Mouse (Mus musculus) embryonic facial prominence, embryonic 13.5 days (tissue): ENCODE data around the gene Pnma1. TPM values are rescaled to one million over a fixed set of nuclear protein-coding genes. Genes with fewer than 3 reads are reported as not detected.

ENCODE experiments used
- ATAC-seq: fragments of 200-750 bp; cut with Nextera tagmentation; 2 replicates; pipeline ENCODE4 v1.8.0; 2017; ENCODE audit warnings: low read depth; ENCODE audit not compliant: insufficient number of reproducible peaks, insufficient read depth, low FRiP score, low TSS enrichment
- H3K27ac ChIP-seq: fragments of 300-500 bp; sonication (generic); 2 replicates; pipeline ENCODE4 v1.5.1; 2015; ENCODE audit warnings: moderate library complexity, mild to moderate bottlenecking, inconsistent platforms
- H3K27me3 ChIP-seq: fragments of 300-500 bp; sonication (generic); 2 replicates; pipeline ENCODE4 v1.6.1; 2015; ENCODE audit warnings: mild to moderate bottlenecking, inconsistent platforms
- H3K36me3 ChIP-seq: fragments of 300-500 bp; sonication (generic); 2 replicates; pipeline ENCODE4 v1.6.1; 2015; ENCODE audit warnings: mild to moderate bottlenecking, inconsistent platforms
- H3K4me1 ChIP-seq: fragments of 300-500 bp; sonication (generic); 2 replicates; pipeline ENCODE4 v1.6.1; 2015; ENCODE audit warnings: inconsistent platforms
- H3K4me2 ChIP-seq: fragments of 300-500 bp; sonication (generic); 2 replicates; pipeline ENCODE4 v1.6.1; 2015; ENCODE audit warnings: moderate library complexity, mild to moderate bottlenecking, inconsistent platforms
- H3K4me3 ChIP-seq: fragments of 300-500 bp; sonication (generic); 2 replicates; pipeline ENCODE4 v1.5.1; 2015; ENCODE audit warnings: mild to moderate bottlenecking, inconsistent platforms
- H3K9ac ChIP-seq: fragments of 300-500 bp; sonication (generic); 2 replicates; pipeline ENCODE4 v1.6.1; 2015; ENCODE audit warnings: mild to moderate bottlenecking, inconsistent platforms
- H3K9me3 ChIP-seq: fragments of 300-500 bp; sonication (generic); 2 replicates; pipeline ENCODE4 v1.6.1; 2016; ENCODE audit warnings: inconsistent platforms
- WGBS: fragments of 180-500 bp; shearing (Covaris S2); methylation state at CpG from one replicate; pipeline ENCODE4 v1.1.7; 2015; ENCODE audit warnings: mixed read lengths; 5-methylcytosine and 5-hydroxymethylcytosine counted together
- polyA plus RNA-seq: library from polyadenylated mRNA; unstranded; fragments of >200 nt; fragmentation: Nextera tagmentation; extraction: Ambion mirVana; gene quantifications from 2 replicates; pipeline ENCODE4 v1.2.1, GENCODE M21; 2015

The Pnma1 gene
- polyA plus RNA-seq, 1 experiment from 2014 or later: 1.1 TPM

GRCm38 (mm10) chr12:84187752-84188601 lies 39.7 kb upstream of the Pnma1 start:
- peaks cover 84% of the 10 kb centered on the region for H3K4me1 ChIP-seq
- no peaks in the 10 kb centered on the region for H3K27me3 ChIP-seq
- H3K27ac ChIP-seq: peak overlapping the region; percentile 78
- WGBS: 40% methylated on average over 15 of the region's 15 CpGs
- 0 out of 2 replicates have a peak, but pooled peaks cover 9% of the 10 kb centered on the region for H3K36me3 ChIP-seq
- H3K4me2 ChIP-seq: peak overlapping the region; percentile 19
- no peak for ATAC-seq
- H3K4me3 ChIP-seq: no peak overlapping the region
- H3K9ac ChIP-seq: peak overlapping the region; percentile 36; the same call in 1 of the 2 replicates
- no peaks in the 10 kb centered on the region for H3K9me3 ChIP-seq

GRCm38 (mm10) chr12:84186950-84187349 lies 38.7 kb upstream of the Pnma1 start:
- no peak for ATAC-seq
- H3K4me2 ChIP-seq: no peak overlapping the region
- H3K9me3 ChIP-seq: no peaks in the 10 kb centered on the region
- H3K27me3 ChIP-seq: no peaks in the 10 kb centered on the region
- H3K36me3 ChIP-seq: 0 out of 2 replicates have a peak, but pooled peaks cover 9% of the 10 kb centered on the region
- H3K4me3 ChIP-seq: no peak overlapping the region
- H3K9ac ChIP-seq: no peak overlapping the region
- peaks cover 77% of the 10 kb centered on the region for H3K4me1 ChIP-seq
- WGBS: 61% methylated on average over 5 of the region's 5 CpGs
- peak overlapping the region; percentile 78; the same call in 1 of the 2 replicates for H3K27ac ChIP-seq

GRCm38 (mm10) chr12:84186536-84186935 lies 38.2 kb upstream of the Pnma1 start:
- Histone ChIP-seq H3K27ac (no peak overlapping the region; the same call in 1 of the 2 replicates), H3K4me2 (no peak overlapping the region), H3K4me1 (peaks cover 77% of the 10 kb centered on the region), H3K9ac (no peak overlapping the region), H3K36me3 (0 out of 2 replicates have a peak, but pooled peaks cover 9% of the 10 kb centered on the region), H3K9me3 (no peaks in the 10 kb centered on the region), H3K27me3 (no peaks in the 10 kb centered on the region), H3K4me3 (no peak overlapping the region)
- WGBS: 89% methylated on average over 3 of the region's 3 CpGs
- no peak for ATAC-seq

GRCm38 (mm10) chr12:84185547-84185946 lies 37.3 kb upstream of the Pnma1 start:
- no peak for ATAC-seq
- Histone ChIP-seq H3K4me3 (no peak overlapping the region), H3K9ac (no peak overlapping the region), H3K36me3 (0 out of 2 replicates have a peak, but pooled peaks cover 9% of the 10 kb centered on the region), H3K4me2 (no peak overlapping the region), H3K9me3 (no peaks in the 10 kb centered on the region), H3K4me1 (peaks cover 77% of the 10 kb centered on the region), H3K27me3 (no peaks in the 10 kb centered on the region), H3K27ac (peak overlapping the region; percentile 66)
- WGBS: 58% methylated on average over 6 of the region's 6 CpGs

- H3K9me3 ChIP-seq: no peaks in the 10 kb centered on the region
- no peak overlapping the region for H3K27ac ChIP-seq
- H3K27me3 ChIP-seq: no peaks in the 10 kb centered on the region
- H3K4me3 ChIP-seq: no peak overlapping the region
- no peak for ATAC-seq
- 0 out of 2 replicates have a peak, but pooled peaks cover 9% of the 10 kb centered on the region for H3K36me3 ChIP-seq
- WGBS: 78% methylated on average over 5 of the region's 5 CpGs
- no peak overlapping the region for H3K4me2 ChIP-seq
- peaks cover 77% of the 10 kb centered on the region for H3K4me1 ChIP-seq
- no peak overlapping the region for H3K9ac ChIP-seq
These were observed 36.7 kb upstream of the Pnma1 start for GRCm38 (mm10) chr12:84184979-84185378.

- no peak overlapping the region for H3K4me2 ChIP-seq
- ATAC-seq: no peak
- no peaks in the 10 kb centered on the region for H3K27me3 ChIP-seq
- H3K4me3 ChIP-seq: no peak overlapping the region
- 0 out of 2 replicates have a peak, but pooled peaks cover 9% of the 10 kb centered on the region for H3K36me3 ChIP-seq
- 81% methylated on average over 6 of the region's 6 CpGs for WGBS
- H3K27ac ChIP-seq: peak overlapping the region; percentile 48
- no peaks in the 10 kb centered on the region for H3K9me3 ChIP-seq
- peaks cover 75% of the 10 kb centered on the region for H3K4me1 ChIP-seq
- H3K9ac ChIP-seq: no peak overlapping the region
These were observed 33.7 kb upstream of the Pnma1 start for GRCm38 (mm10) chr12:84181999-84182398.

- Histone ChIP-seq H3K27ac (peak overlapping the region; percentile 48), H3K4me3 (no peak overlapping the region), H3K9ac (peak overlapping the region; percentile 27; the same call in 1 of the 2 replicates), H3K27me3 (no peaks in the 10 kb centered on the region), H3K9me3 (no peaks in the 10 kb centered on the region), H3K36me3 (no peaks in the 10 kb centered on the region), H3K4me1 (peaks cover 75% of the 10 kb centered on the region), H3K4me2 (peak overlapping the region; percentile 28)
- 58% methylated on average over 8 of the region's 8 CpGs for WGBS
- peak; percentile 74 for ATAC-seq
These were observed 32.6 kb upstream of the Pnma1 start for GRCm38 (mm10) chr12:84180701-84181435.

GRCm38 (mm10) chr12:84180090-84180489 lies 31.8 kb upstream of the Pnma1 start:
- H3K27me3 ChIP-seq: no peaks in the 10 kb centered on the region
- no peak overlapping the region for H3K4me2 ChIP-seq
- no peak for ATAC-seq
- 0 out of 2 replicates have a peak overlapping the region, but pooled peaks have one; percentile 48 for H3K27ac ChIP-seq
- WGBS: 70% methylated on average over 3 of the region's 3 CpGs
- no peaks in the 10 kb centered on the region for H3K36me3 ChIP-seq
- H3K4me1 ChIP-seq: peaks cover 75% of the 10 kb centered on the region
- H3K4me3 ChIP-seq: no peak overlapping the region
- H3K9ac ChIP-seq: no peak overlapping the region
- no peaks in the 10 kb centered on the region for H3K9me3 ChIP-seq

GRCm38 (mm10) chr12:84178652-84179445 lies 30.6 kb upstream of the Pnma1 start:
- Histone ChIP-seq H3K9ac (no peak overlapping the region), H3K27me3 (no peaks in the 10 kb centered on the region), H3K27ac (no peak overlapping the region), H3K4me2 (no peak overlapping the region), H3K36me3 (peaks cover 4% of the 10 kb centered on the region), H3K4me1 (peaks cover 80% of the 10 kb centered on the region), H3K9me3 (no peaks in the 10 kb centered on the region), H3K4me3 (no peak overlapping the region)
- 64% methylated on average over 10 of the region's 10 CpGs for WGBS
- ATAC-seq: no peak

GRCm38 (mm10) chr12:84178052-84178451 lies 29.8 kb upstream of the Pnma1 start:
- Histone ChIP-seq H3K27ac (no peak overlapping the region), H3K4me1 (peaks cover 80% of the 10 kb centered on the region)
- 72% methylated on average over 1 of the region's 1 CpGs for WGBS

More at GRCm38 (mm10) chr12:84178052-84178451, 29.8 kb upstream of the Pnma1 start:
- Histone ChIP-seq H3K4me2 (no peak overlapping the region), H3K27me3 (no peaks in the 10 kb centered on the region), H3K36me3 (peaks cover 12% of the 10 kb centered on the region), H3K9me3 (no peaks in the 10 kb centered on the region), H3K9ac (no peak overlapping the region), H3K4me3 (no peak overlapping the region)
- ATAC-seq: no peak
